Mouse (Mus musculus) kidney, embryonic 14.5 days (tissue): ENCODE data around the gene Urb1. TPM values are rescaled to one million over a fixed set of nuclear protein-coding genes. Genes with fewer than 3 reads are reported as not detected.
"Not testable (repeated sequence)": the region's sequence is repeated elsewhere in the genome, so short reads cannot be mapped to it uniquely, and the experiment has no call there.

Experiments
- ATAC-seq: fragments of 200-750 bp; cut with Nextera tagmentation; 2 replicates; pipeline ENCODE4 v1.8.0; 2017; ENCODE audit warnings: moderate number of reproducible peaks, mild to moderate bottlenecking, moderate TSS enrichment, moderate library complexity; ENCODE audit not compliant: low FRiP score, low TSS enrichment
- H3K27ac ChIP-seq: fragments of 300-500 bp; sonication (generic); 2 replicates; pipeline ENCODE4 v1.5.1; 2014; ENCODE audit warnings: low read depth, mild to moderate bottlenecking, low read length, moderate library complexity, mixed read lengths
- H3K27me3 ChIP-seq: fragments of 300-500 bp; sonication (generic); 2 replicates; pipeline ENCODE4 v1.6.1; 2014; ENCODE audit warnings: mild to moderate bottlenecking, low read length; ENCODE audit not compliant: control insufficient read depth, insufficient read depth
- H3K36me3 ChIP-seq: fragments of 300-500 bp; sonication (generic); 2 replicates; pipeline ENCODE4 v1.6.1; 2014; ENCODE audit warnings: low read length, mixed read lengths; ENCODE audit not compliant: control insufficient read depth, insufficient read depth
- H3K4me1 ChIP-seq: fragments of 300-500 bp; sonication (generic); 2 replicates; pipeline ENCODE4 v1.6.1; 2014; ENCODE audit warnings: low read length, mixed read lengths; ENCODE audit not compliant: control insufficient read depth, insufficient read depth
- H3K4me2 ChIP-seq: fragments of 300-500 bp; sonication (generic); replicated peaks from 2 replicates; pipeline ENCODE4 v1.6.1; 2014; ENCODE audit warnings: low read depth, mild to moderate bottlenecking, low read length
- H3K4me3 ChIP-seq: fragments of 300-500 bp; sonication (generic); 2 replicates; pipeline ENCODE4 v1.5.1; 2014; ENCODE audit warnings: mild to moderate bottlenecking, low read length
- H3K9ac ChIP-seq: fragments of 300-500 bp; sonication (generic); 2 replicates; pipeline ENCODE4 v1.6.1; 2014; ENCODE audit warnings: low read depth, mild to moderate bottlenecking, low read length, moderate library complexity
- H3K9me3 ChIP-seq: fragments of 300-500 bp; sonication (generic); 2 replicates; pipeline ENCODE4 v1.6.1; 2016; ENCODE audit warnings: low read length; ENCODE audit not compliant: control insufficient read depth
- WGBS: fragments of 180-500 bp; shearing (Covaris S2); extraction: QIAGEN DNeasy Blood & Tissue Kit; methylation state at CpG from one replicate; pipeline ENCODE4 v1.1.7; 2014; 5-methylcytosine and 5-hydroxymethylcytosine counted together
- polyA plus RNA-seq: library from polyadenylated mRNA; unstranded; fragments of >200 nt; fragmentation: Nextera tagmentation; extraction: Ambion mirVana; gene quantifications from 2 replicates; pipeline ENCODE4 v1.2.1, GENCODE M21; 2014

The Urb1 gene
- polyA plus RNA-seq, 1 experiment from 2014 or later, result 13.5 TPM

- ATAC-seq, result no peak
- Histone ChIP-seq H3K36me3 (no peaks in the 10 kb centered on the region), H3K27me3 (peaks cover 29% of the 10 kb centered on the region), H3K4me2 (no peak overlapping the region), H3K4me1 (peaks cover 4% of the 10 kb centered on the region; the same call in 1 of the 2 replicates), H3K9ac (no peak overlapping the region), H3K27ac (no peak overlapping the region), H3K9me3 (no peaks in the 10 kb centered on the region), H3K4me3 (no peak overlapping the region)
- 77% methylated on average over 7 of the region's 7 CpGs for WGBS
Measured at GRCm38 (mm10) chr16:90829136-90829535, 18.9 kb upstream of the Urb1 start.

- peaks cover 4% of the 10 kb centered on the region; the same call in 1 of the 2 replicates for H3K4me1 ChIP-seq
- WGBS, result 83% methylated on average over 9 of the region's 9 CpGs
- H3K4me3 ChIP-seq, result no peak overlapping the region
- H3K27me3 ChIP-seq, result peaks cover 29% of the 10 kb centered on the region
- no peak overlapping the region for H3K4me2 ChIP-seq
- no peak overlapping the region for H3K27ac ChIP-seq
- no peaks in the 10 kb centered on the region for H3K9me3 ChIP-seq
- H3K9ac ChIP-seq, result no peak overlapping the region
- no peak for ATAC-seq
- no peaks in the 10 kb centered on the region for H3K36me3 ChIP-seq
Measured at GRCm38 (mm10) chr16:90827498-90827897, 17.3 kb upstream of the Urb1 start.

DNA sequence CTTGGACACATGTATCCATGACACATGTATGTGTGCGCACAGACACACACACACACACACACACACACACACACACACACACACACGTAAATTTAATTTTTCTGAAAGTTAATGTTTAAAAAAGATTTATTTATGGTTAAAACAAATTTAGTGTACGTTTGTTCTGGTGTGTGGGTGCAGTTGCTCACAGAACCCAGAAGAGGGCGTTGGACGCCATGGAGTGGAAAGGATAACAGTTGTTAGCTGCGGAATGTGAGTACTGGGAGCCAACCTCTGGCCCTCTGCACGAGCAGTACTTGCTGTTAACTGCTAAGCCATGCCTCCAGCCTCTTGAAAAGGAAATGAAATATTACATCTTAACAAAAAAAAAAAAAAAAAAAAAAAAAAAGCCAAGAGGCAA lies 16.2 kb upstream of the Urb1 start, which contains the start of gene Eva1c:
Gene Eva1c, plus strand, starts transcription at position 263 of the 400 bp plus-strand sequence.
- 72% methylated on average over 7 of the region's 7 CpGs for WGBS

DNA sequence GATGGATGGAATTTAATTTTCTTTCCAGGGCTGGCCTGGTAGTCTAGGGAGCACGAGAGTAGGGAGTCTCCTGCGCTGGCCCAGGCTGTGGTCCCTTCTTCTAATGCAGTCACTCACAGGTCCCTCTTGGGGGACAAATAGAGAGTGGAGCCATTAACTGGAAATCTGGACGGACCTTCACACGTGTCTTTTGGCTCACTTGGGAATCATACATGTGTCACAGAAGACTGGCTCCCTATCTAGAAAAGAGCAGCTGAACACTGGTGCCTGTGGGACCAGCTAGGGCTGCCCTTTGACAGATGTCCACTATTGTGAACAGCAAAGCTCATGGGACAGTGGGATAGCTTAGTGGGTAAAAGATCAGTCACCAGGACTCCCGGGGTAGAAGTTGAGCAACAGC lies 15.8 kb upstream of the Urb1 start:
- H3K27me3 ChIP-seq, result peaks cover 17% of the 10 kb centered on the region
- no peaks in the 10 kb centered on the region for H3K9me3 ChIP-seq
- H3K4me3 ChIP-seq, result no peak overlapping the region
- no peak overlapping the region for H3K27ac ChIP-seq
- WGBS, result 88% methylated on average over 5 of the region's 5 CpGs
- H3K36me3 ChIP-seq, result no peaks in the 10 kb centered on the region
- ATAC-seq, result no peak
- H3K9ac ChIP-seq, result no peak overlapping the region
- H3K4me2 ChIP-seq, result no peak overlapping the region
- no peaks in the 10 kb centered on the region for H3K4me1 ChIP-seq

More for the DNA sequence above, 16.2 kb upstream of the Urb1 start, which contains the start of gene Eva1c:
- no peaks in the 10 kb centered on the region for H3K36me3 ChIP-seq
- no peaks in the 10 kb centered on the region for H3K9me3 ChIP-seq
- no peak within 1 kb of the TSS for H3K4me2 ChIP-seq
- H3K4me3 ChIP-seq, result no peak within 1 kb of the TSS
- H3K27ac ChIP-seq, result no peak within 1 kb of the TSS
- H3K27me3 ChIP-seq, result peaks cover 21% of the 10 kb centered on the region
- no peak within 1 kb of the TSS for H3K9ac ChIP-seq
- no peak for ATAC-seq
- peaks cover 4% of the 10 kb centered on the region; the same call in 1 of the 2 replicates for H3K4me1 ChIP-seq

- H3K9me3 ChIP-seq, H3K4me2 ChIP-seq, H3K4me3 ChIP-seq, ATAC-seq, H3K9ac ChIP-seq, H3K36me3 ChIP-seq, H3K27ac ChIP-seq, H3K4me1 ChIP-seq, H3K27me3 ChIP-seq: not testable (repeated sequence)
- WGBS, result 75% methylated on average over 4 of the region's 4 CpGs
Measured at GRCm38 (mm10) chr16:90823986-90824385, 13.8 kb upstream of the Urb1 start.

- H3K36me3 ChIP-seq, result no peaks in the 10 kb centered on the region
- H3K9me3 ChIP-seq, result no peaks in the 10 kb centered on the region
- no peaks in the 10 kb centered on the region for H3K4me1 ChIP-seq
- 62% methylated on average over 7 of the region's 7 CpGs for WGBS
- no peak overlapping the region for H3K27ac ChIP-seq
- H3K4me2 ChIP-seq, result no peak overlapping the region
- H3K9ac ChIP-seq, result no peak overlapping the region
- H3K4me3 ChIP-seq, result no peak overlapping the region
- H3K27me3 ChIP-seq, result no peaks in the 10 kb centered on the region
- ATAC-seq, result no peak
Measured at GRCm38 (mm10) chr16:90822981-90823380, 12.8 kb upstream of the Urb1 start.

DNA sequence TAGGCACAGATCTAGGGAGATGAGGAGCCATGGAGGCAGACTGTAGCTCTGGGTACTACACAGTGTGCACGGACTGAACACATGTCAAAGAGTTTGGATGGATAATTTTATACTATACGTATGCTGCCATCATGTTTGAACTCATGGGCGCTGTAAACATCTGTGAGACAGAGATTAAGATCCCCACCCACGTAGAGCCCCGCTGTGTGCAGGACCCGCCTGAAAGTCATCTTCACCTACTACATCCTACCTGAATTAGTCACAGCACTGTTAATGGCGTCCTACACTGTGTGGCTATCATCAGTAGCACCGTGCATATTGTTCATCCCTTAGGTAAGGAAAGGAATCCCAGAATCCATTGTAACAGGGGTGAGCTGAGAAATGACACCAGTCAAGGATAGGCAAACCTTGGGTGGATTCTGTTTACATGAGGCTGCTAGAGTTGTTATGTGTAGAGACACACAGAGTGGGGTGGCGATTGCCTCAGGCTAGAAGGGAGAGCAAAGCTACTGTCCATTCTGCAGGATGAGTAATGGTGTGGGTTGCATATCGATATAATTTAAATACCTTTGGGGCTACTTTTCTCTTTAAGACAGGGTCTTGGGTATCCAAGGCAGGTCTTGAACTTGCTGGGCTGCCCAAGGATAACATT lies 12.2 kb upstream of the Urb1 start:
- WGBS, result 87% methylated on average over 10 of the region's 10 CpGs
- Histone ChIP-seq H3K4me1 (no peaks in the 10 kb centered on the region), H3K4me3 (no peak overlapping the region), H3K4me2 (no peak overlapping the region), H3K27me3 (no peaks in the 10 kb centered on the region), H3K9me3 (no peaks in the 10 kb centered on the region), H3K36me3 (no peaks in the 10 kb centered on the region), H3K27ac (no peak overlapping the region), H3K9ac (no peak overlapping the region)
- ATAC-seq, result no peak

- H3K4me1 ChIP-seq, result no peaks in the 10 kb centered on the region
- no peak for ATAC-seq
- no peaks in the 10 kb centered on the region for H3K27me3 ChIP-seq
- no peaks in the 10 kb centered on the region for H3K9me3 ChIP-seq
- 86% methylated on average over 14 of the region's 14 CpGs for WGBS
- H3K27ac ChIP-seq, result no peak overlapping the region
- no peak overlapping the region for H3K4me2 ChIP-seq
- H3K36me3 ChIP-seq, result no peaks in the 10 kb centered on the region
- H3K4me3 ChIP-seq, result no peak overlapping the region
- H3K9ac ChIP-seq, result no peak overlapping the region
Measured at GRCm38 (mm10) chr16:90821046-90821697, 11.0 kb upstream of the Urb1 start.

DNA sequence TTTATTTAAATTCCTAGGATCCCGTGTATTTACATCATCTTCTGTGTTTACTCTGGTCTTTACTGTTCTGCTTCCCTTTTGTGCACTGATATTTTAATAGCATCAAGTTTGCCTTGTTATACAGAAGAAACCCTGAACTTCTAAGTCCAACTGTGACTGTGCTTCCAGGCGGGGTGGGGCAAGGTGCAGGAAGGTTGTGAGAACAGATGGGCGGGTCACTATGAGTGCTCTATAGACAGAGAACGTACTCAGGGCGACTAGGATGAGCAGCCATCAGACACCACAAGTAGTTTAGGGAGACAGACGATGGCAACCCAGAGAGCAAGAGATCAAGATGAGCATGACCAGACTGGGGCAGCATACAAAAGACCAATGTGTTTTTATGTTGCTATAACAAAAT lies 10.1 kb upstream of the Urb1 start:
- H3K9me3 ChIP-seq, result no peaks in the 10 kb centered on the region
- H3K27ac ChIP-seq, result no peak overlapping the region
- H3K9ac ChIP-seq, result no peak overlapping the region
- 78% methylated on average over 6 of the region's 6 CpGs for WGBS
- H3K27me3 ChIP-seq, result no peaks in the 10 kb centered on the region
- H3K4me3 ChIP-seq, result no peak overlapping the region
- H3K36me3 ChIP-seq, result no peaks in the 10 kb centered on the region
- H3K4me1 ChIP-seq, result no peaks in the 10 kb centered on the region
- no peak overlapping the region for H3K4me2 ChIP-seq
- ATAC-seq, result no peak
